Mouse (Mus musculus): Measurements from ENCODE around the gene Nisch. TPM values are rescaled to one million over a fixed set of nuclear protein-coding genes. Genes with fewer than 3 reads are reported as not detected.
A peak's percentile ranks its signal among the peaks of the same experiment; 100 is the strongest.

Nisch gene
- polyA plus RNA-seq, 1 experiment from 2014 or later: 377 TPM

DNA sequence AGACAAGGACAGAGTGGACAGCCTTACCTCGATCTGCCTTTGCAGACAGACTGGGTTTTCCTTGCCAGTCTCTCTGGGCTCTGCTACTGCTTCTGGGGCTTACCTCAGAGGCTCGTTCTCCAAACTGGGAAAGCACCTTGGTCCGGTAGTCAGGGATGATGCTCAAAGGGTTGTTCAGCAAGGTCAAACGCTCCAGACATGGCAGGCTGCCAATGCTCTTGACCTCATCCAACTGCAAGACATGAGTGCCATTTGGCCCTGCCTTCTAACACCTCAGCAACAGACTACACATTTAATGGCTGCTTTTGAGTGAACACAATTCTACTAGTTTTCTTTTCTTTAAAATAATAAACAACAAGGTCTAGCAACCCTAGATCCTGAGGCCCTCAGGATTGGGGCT, 30.1 kb downstream of the Nisch start:
- H3K4me3 ChIP-seq (ENCODE audit: low read length): no peak overlapping the region
- no peak overlapping the region for H3K27ac ChIP-seq (ENCODE audit: low read length)
- no peak for ATAC-seq (ENCODE audit: low read depth)
- peaks cover 5% of the 10 kb centered on the region; the same call in 1 of the 2 replicates for H3K4me1 ChIP-seq (replicated peaks; ENCODE audit: control insufficient read depth, insufficient read depth, low read length)
- no peaks in the 10 kb centered on the region for H3K27me3 ChIP-seq (ENCODE audit: control insufficient read depth, insufficient read depth, low read depth, low read length)
- no peaks in the 10 kb centered on the region for H3K9me3 ChIP-seq (ENCODE audit: control insufficient read depth, low read length)
- H3K9ac ChIP-seq (ENCODE audit: low read length): no peak overlapping the region
- H3K4me2 ChIP-seq (ENCODE audit: low read depth, low read length): no peak overlapping the region
- WGBS: 43% methylated on average over 4 of the region's 4 CpGs
- peaks cover 75% of the 10 kb centered on the region for H3K36me3 ChIP-seq (ENCODE audit: control insufficient read depth, insufficient read depth, low read length)

DNA sequence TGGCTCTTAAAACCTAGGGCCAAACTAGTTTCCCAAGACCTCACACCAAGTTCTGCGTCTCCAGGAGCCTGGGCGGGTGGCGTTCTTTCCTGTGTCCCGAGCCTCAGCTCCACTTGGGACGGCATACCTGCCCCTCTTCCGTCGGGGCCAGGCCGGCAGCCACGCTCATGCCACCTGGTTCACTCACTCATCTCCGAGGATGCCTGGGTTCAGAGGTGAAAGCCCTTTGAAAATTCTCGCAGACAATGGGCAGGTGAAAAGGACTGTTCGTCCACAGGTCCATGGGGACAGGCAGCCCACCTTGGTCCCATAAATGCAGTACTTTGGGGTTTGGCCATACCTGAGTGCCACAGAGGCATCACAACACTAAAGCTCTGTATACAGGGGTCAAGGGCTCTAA, 32.6 kb downstream of the Nisch start:
- Histone ChIP-seq H3K4me2 (ENCODE audit: low read depth, low read length) (no peak overlapping the region), H3K9ac (ENCODE audit: low read length) (no peak overlapping the region), H3K9me3 (ENCODE audit: control insufficient read depth, low read length) (no peaks in the 10 kb centered on the region), H3K36me3 (ENCODE audit: control insufficient read depth, insufficient read depth, low read length) (peaks cover 69% of the 10 kb centered on the region), H3K27me3 (ENCODE audit: control insufficient read depth, insufficient read depth, low read depth, low read length) (no peaks in the 10 kb centered on the region), H3K4me1 (replicated peaks; ENCODE audit: control insufficient read depth, insufficient read depth, low read length) (peaks cover 5% of the 10 kb centered on the region; the same call in 1 of the 2 replicates), H3K4me3 (ENCODE audit: low read length) (no peak overlapping the region), H3K27ac (ENCODE audit: low read length) (no peak overlapping the region)
- ATAC-seq (ENCODE audit: low read depth): no peak
- 89% methylated on average over 12 of the region's 12 CpGs for WGBS

DNA sequence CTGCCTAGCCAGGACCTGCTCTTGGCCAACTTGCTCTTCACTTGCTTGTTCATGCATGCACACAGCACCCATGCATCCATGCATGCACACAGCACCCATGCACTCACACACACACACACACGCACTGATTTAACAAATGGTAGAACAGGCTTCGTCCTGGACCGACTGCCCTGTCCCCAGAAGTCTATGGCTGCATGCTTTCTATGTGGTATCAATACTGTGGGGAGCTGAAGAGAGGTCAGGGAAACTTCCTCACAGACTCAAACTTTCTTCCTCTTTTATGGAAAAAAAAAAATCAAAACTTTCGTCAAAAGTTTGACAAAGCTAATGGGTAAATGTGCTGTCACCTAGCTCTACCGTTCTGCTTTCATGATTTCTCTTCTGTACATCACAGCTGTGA, 33.2 kb downstream of the Nisch start:
- no peaks in the 10 kb centered on the region for H3K9me3 ChIP-seq (ENCODE audit: control insufficient read depth, low read length)
- no peak overlapping the region for H3K4me3 ChIP-seq (ENCODE audit: low read length)
- ATAC-seq (ENCODE audit: low read depth): no peak
- H3K4me1 ChIP-seq (replicated peaks; ENCODE audit: control insufficient read depth, insufficient read depth, low read length): peaks cover 5% of the 10 kb centered on the region; the same call in 1 of the 2 replicates
- H3K27me3 ChIP-seq (ENCODE audit: control insufficient read depth, insufficient read depth, low read depth, low read length): no peaks in the 10 kb centered on the region
- H3K27ac ChIP-seq (ENCODE audit: low read length): 0 out of 2 replicates have a peak overlapping the region, but pooled peaks have one; percentile 34
- WGBS: 70% methylated on average over 5 of the region's 5 CpGs
- H3K4me2 ChIP-seq (ENCODE audit: low read depth, low read length): no peak overlapping the region
- H3K9ac ChIP-seq (ENCODE audit: low read length): no peak overlapping the region
- H3K36me3 ChIP-seq (ENCODE audit: control insufficient read depth, insufficient read depth, low read length): peaks cover 73% of the 10 kb centered on the region

- H3K4me1 ChIP-seq (replicated peaks; ENCODE audit: control insufficient read depth, insufficient read depth, low read length): peaks cover 5% of the 10 kb centered on the region; the same call in 1 of the 2 replicates
- H3K27ac ChIP-seq (ENCODE audit: low read length): no peak overlapping the region
- WGBS: 66% methylated on average over 2 of the region's 2 CpGs
These were observed 33.9 kb downstream of the Nisch start for GRCm38 (mm10) chr14:31182786-31183290.

GRCm38 (mm10) chr14:31181512-31181911, 35.2 kb downstream of the Nisch start:
- no peak overlapping the region for H3K4me2 ChIP-seq (ENCODE audit: low read depth, low read length)
- no peak for ATAC-seq (ENCODE audit: low read depth)
- no peaks in the 10 kb centered on the region for H3K27me3 ChIP-seq (ENCODE audit: control insufficient read depth, insufficient read depth, low read depth, low read length)
- 80% methylated on average over 4 of the region's 4 CpGs for whole genome bisulfite sequencing
- peaks cover 72% of the 10 kb centered on the region for H3K36me3 ChIP-seq (ENCODE audit: control insufficient read depth, insufficient read depth, low read length)
- H3K4me3 ChIP-seq (ENCODE audit: low read length): no peak overlapping the region
- H3K4me1 ChIP-seq (replicated peaks; ENCODE audit: control insufficient read depth, insufficient read depth, low read length): peaks cover 5% of the 10 kb centered on the region; the same call in 1 of the 2 replicates
- 0 out of 2 replicates have a peak overlapping the region, but pooled peaks have one; percentile 23 for H3K27ac ChIP-seq (ENCODE audit: low read length)
- no peaks in the 10 kb centered on the region for H3K9me3 ChIP-seq (ENCODE audit: control insufficient read depth, low read length)
- no peak overlapping the region for H3K9ac ChIP-seq (ENCODE audit: low read length)

More at GRCm38 (mm10) chr14:31182786-31183290, 33.9 kb downstream of the Nisch start:
- H3K4me3 ChIP-seq (ENCODE audit: low read length): no peak overlapping the region
- H3K27me3 ChIP-seq (ENCODE audit: control insufficient read depth, insufficient read depth, low read depth, low read length): no peaks in the 10 kb centered on the region
- peaks cover 72% of the 10 kb centered on the region for H3K36me3 ChIP-seq (ENCODE audit: control insufficient read depth, insufficient read depth, low read length)
- no peak overlapping the region; the same call in 1 of the 2 replicates for H3K9ac ChIP-seq (ENCODE audit: low read length)
- no peaks in the 10 kb centered on the region for H3K9me3 ChIP-seq (ENCODE audit: control insufficient read depth, low read length)
- H3K4me2 ChIP-seq (ENCODE audit: low read depth, low read length): no peak overlapping the region
- peak; percentile 26; the same call in 1 of the 2 replicates for ATAC-seq (ENCODE audit: low read depth)

GRCm38 (mm10) chr14:31179677-31180365, 36.9 kb downstream of the Nisch start:
- no peak for ATAC-seq (ENCODE audit: low read depth)
- peaks cover 5% of the 10 kb centered on the region; the same call in 1 of the 2 replicates for H3K4me1 ChIP-seq (replicated peaks; ENCODE audit: control insufficient read depth, insufficient read depth, low read length)
- no peak overlapping the region for H3K9ac ChIP-seq (ENCODE audit: low read length)
- 86% methylated on average over 12 of the region's 12 CpGs for WGBS
- no peak overlapping the region for H3K4me3 ChIP-seq (ENCODE audit: low read length)
- no peak overlapping the region for H3K4me2 ChIP-seq (ENCODE audit: low read depth, low read length)
- H3K36me3 ChIP-seq (ENCODE audit: control insufficient read depth, insufficient read depth, low read length): peaks cover 72% of the 10 kb centered on the region
- no peak overlapping the region for H3K27ac ChIP-seq (ENCODE audit: low read length)
- no peaks in the 10 kb centered on the region for H3K27me3 ChIP-seq (ENCODE audit: control insufficient read depth, insufficient read depth, low read depth, low read length)
- no peaks in the 10 kb centered on the region for H3K9me3 ChIP-seq (ENCODE audit: control insufficient read depth, low read length)

DNA sequence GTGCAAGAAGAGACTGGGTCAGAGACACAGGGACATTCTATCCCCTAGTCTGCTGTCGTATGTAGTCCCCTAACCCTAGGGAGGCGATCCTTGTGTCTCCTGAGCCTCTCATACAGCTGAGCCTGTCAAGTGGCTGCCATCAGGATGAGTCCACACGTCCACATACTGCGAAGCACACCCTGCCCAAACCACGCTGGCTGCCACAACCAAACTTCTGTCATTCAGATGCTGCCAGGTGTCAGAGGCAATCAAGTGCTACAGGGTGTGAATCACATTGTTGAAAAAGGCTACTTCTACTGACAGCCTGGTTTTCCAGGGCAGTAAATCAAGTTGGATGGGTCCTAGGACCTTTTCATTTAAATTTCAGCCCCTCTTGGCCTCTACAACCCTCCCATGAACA, 39.0 kb downstream of the Nisch start:
- WGBS: 84% methylated on average over 5 of the region's 5 CpGs
- H3K9ac ChIP-seq (ENCODE audit: low read length): no peak overlapping the region

GRCm38 (mm10) chr14:31177287-31177686, 39.5 kb downstream of the Nisch start:
- Histone ChIP-seq H3K4me3 (ENCODE audit: low read length) (no peak overlapping the region), H3K27ac (ENCODE audit: low read length) (no peak overlapping the region), H3K27me3 (ENCODE audit: control insufficient read depth, insufficient read depth, low read depth, low read length) (no peaks in the 10 kb centered on the region), H3K36me3 (ENCODE audit: control insufficient read depth, insufficient read depth, low read length) (peaks cover 77% of the 10 kb centered on the region), H3K4me2 (ENCODE audit: low read depth, low read length) (no peak overlapping the region), H3K4me1 (replicated peaks; ENCODE audit: control insufficient read depth, insufficient read depth, low read length) (peaks cover 6% of the 10 kb centered on the region), H3K9me3 (ENCODE audit: control insufficient read depth, low read length) (no peaks in the 10 kb centered on the region), H3K9ac (ENCODE audit: low read length) (no peak overlapping the region)
- 83% methylated on average over 16 of the region's 16 CpGs for WGBS
- no peak for ATAC-seq (ENCODE audit: low read depth)

More for the DNA sequence above, 39.0 kb downstream of the Nisch start:
- H3K27me3 ChIP-seq (ENCODE audit: control insufficient read depth, insufficient read depth, low read depth, low read length): no peaks in the 10 kb centered on the region
- no peak overlapping the region for H3K4me2 ChIP-seq (ENCODE audit: low read depth, low read length)
- no peak for ATAC-seq (ENCODE audit: low read depth)
- no peak overlapping the region for H3K27ac ChIP-seq (ENCODE audit: low read length)
- H3K9me3 ChIP-seq (ENCODE audit: control insufficient read depth, low read length): no peaks in the 10 kb centered on the region
- H3K4me1 ChIP-seq (replicated peaks; ENCODE audit: control insufficient read depth, insufficient read depth, low read length): peaks cover 6% of the 10 kb centered on the region
- peaks cover 77% of the 10 kb centered on the region for H3K36me3 ChIP-seq (ENCODE audit: control insufficient read depth, insufficient read depth, low read length)
- H3K4me3 ChIP-seq (ENCODE audit: low read length): no peak overlapping the region

- Histone ChIP-seq H3K36me3 (ENCODE audit: control insufficient read depth, insufficient read depth, low read length) (peaks cover 68% of the 10 kb centered on the region), H3K27ac (ENCODE audit: low read length) (no peak overlapping the region), H3K4me2 (ENCODE audit: low read depth, low read length) (no peak overlapping the region), H3K9me3 (ENCODE audit: control insufficient read depth, low read length) (no peaks in the 10 kb centered on the region), H3K4me1 (replicated peaks; ENCODE audit: control insufficient read depth, insufficient read depth, low read length) (peaks cover 6% of the 10 kb centered on the region; the same call in 1 of the 2 replicates), H3K27me3 (ENCODE audit: control insufficient read depth, insufficient read depth, low read depth, low read length) (no peaks in the 10 kb centered on the region), H3K4me3 (ENCODE audit: low read length) (no peak overlapping the region), H3K9ac (ENCODE audit: low read length) (no peak overlapping the region)
- no peak for ATAC-seq (ENCODE audit: low read depth)
- WGBS: 78% methylated on average over 7 of the region's 7 CpGs
These were observed 43.2 kb downstream of the Nisch start for GRCm38 (mm10) chr14:31173537-31173936.

All from lung, embryonic 16.5 days (tissue).